Mouse (Mus musculus) spleen, adult 2 months (tissue): ENCODE measurements at regions not wholly inside any gene's neighbourhood (a gene's known extent, or its start where the extent isn't known, plus 50 kb on each side); places are given as distances from the start of the nearest gene placed in this dataset.

Experiments
- CTCF ChIP-seq: fragments of 200-500 bp; IDR thresholded peaks from 2 replicates; pipeline ENCODE4 v1.5.1; 2011; ENCODE audit warnings: mild to moderate bottlenecking, inconsistent platforms; ENCODE audit not compliant: insufficient read depth, insufficient read length, insufficient replicate concordance; ENCODE audit errors: extremely low read depth
- POLR2A ChIP-seq: fragments of 200-500 bp; IDR thresholded peaks from 2 replicates; pipeline ENCODE4 v1.6.1; 2011; ENCODE audit warnings: low read depth, low read length, inconsistent platforms

GRCm38 (mm10) chr2:174851525-174852330, 91.3 kb downstream of the Edn3 start:
- TF ChIP-seq CTCF = peak; percentile 82
- no peak for TF ChIP-seq POLR2A
